Mouse (Mus musculus): Measurements from ENCODE around the gene Slc24a5. TPM values are rescaled to one million over a fixed set of nuclear protein-coding genes. Genes with fewer than 3 reads are reported as not detected.

Slc24a5 gene
- polyA plus RNA-seq, 1 experiment from 2014 or later: 3.9 TPM

DNA sequence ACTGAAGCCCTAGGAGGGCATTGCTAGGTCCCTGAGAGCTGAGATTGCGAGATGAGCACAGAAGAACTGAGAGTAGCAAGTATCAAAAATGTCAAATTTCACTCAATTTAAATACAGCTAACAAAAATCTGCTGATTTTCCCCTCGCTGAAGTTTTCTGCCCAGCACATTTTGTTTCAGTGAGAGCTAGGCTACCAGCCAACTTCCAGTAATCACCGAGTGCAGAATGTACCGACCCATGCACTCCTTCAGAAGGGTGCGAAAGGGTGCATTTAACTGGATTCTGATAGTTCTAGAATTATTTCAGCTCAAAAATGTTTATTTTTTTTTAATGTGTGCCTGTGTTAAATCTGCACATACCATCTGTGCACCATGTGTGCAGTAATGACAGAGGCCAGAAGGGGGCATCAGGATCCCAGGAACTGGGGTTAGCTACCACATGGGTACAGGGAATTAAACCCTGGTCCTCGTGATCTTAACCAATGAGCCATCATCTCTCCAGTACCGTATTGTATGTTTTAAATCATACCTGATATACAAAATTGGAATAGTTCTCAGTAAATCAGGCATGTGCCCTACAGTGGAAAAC lies 12.5 kb upstream of the Slc24a5 start:
- Histone ChIP-seq H3K4me2 (replicated peaks; ENCODE audit: low read depth, low read length) (no peak overlapping the region), H3K36me3 (ENCODE audit: control insufficient read depth, insufficient read depth, low read length) (no peaks in the 10 kb centered on the region), H3K4me1 (ENCODE audit: control insufficient read depth, insufficient read depth, low read length) (no peaks in the 10 kb centered on the region), H3K27me3 (ENCODE audit: control insufficient read depth, insufficient read depth, low read length) (no peaks in the 10 kb centered on the region; the same call in 1 of the 2 replicates), H3K27ac (ENCODE audit: low read depth, low read length) (no peak overlapping the region), H3K9me3 (ENCODE audit: control insufficient read depth, low read length) (no peaks in the 10 kb centered on the region), H3K9ac (ENCODE audit: low read depth, low read length) (no peak overlapping the region), H3K4me3 (ENCODE audit: low read length) (no peak overlapping the region)
- no peak for ATAC-seq (ENCODE audit: low FRiP score, low TSS enrichment)
- 91% methylated on average over 7 of the region's 7 CpGs for WGBS

DNA sequence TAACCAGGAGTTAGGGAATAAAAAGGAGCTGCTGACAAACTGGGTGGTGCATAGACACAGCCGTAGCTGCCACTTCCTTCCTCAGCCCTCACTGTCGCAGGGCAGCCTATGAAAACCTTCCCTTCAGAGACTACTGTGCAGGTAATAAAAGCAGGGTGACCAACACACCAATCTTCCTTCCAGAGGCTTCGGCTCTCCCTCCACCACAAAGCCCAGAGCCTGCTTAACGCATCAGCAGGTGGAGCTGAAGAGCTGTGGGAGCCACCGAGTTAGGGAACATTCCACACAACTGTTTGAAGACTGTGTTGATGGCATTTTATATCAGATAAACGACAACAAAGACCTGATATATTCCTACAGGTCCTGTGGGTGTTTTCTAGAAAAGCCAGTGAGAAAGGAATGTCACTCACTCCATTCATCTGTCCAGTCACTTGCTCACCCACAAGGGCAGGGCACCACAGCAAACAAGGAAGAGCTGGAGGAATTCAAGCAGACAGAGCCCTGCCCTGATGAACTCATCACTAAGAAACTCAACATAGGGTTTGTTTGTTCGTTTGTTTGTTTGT lies 10.6 kb upstream of the Slc24a5 start:
- Histone ChIP-seq H3K27ac (ENCODE audit: low read depth, low read length) (no peak overlapping the region), H3K4me2 (replicated peaks; ENCODE audit: low read depth, low read length) (no peak overlapping the region), H3K4me1 (ENCODE audit: control insufficient read depth, insufficient read depth, low read length) (no peaks in the 10 kb centered on the region), H3K27me3 (ENCODE audit: control insufficient read depth, insufficient read depth, low read length) (no peaks in the 10 kb centered on the region; the same call in 1 of the 2 replicates), H3K36me3 (ENCODE audit: control insufficient read depth, insufficient read depth, low read length) (no peaks in the 10 kb centered on the region), H3K9ac (ENCODE audit: low read depth, low read length) (no peak overlapping the region), H3K9me3 (ENCODE audit: control insufficient read depth, low read length) (no peaks in the 10 kb centered on the region), H3K4me3 (ENCODE audit: low read length) (no peak overlapping the region)
- WGBS: 41% methylated on average over 7 of the region's 7 CpGs
- ATAC-seq (ENCODE audit: low FRiP score, low TSS enrichment): no peak

DNA sequence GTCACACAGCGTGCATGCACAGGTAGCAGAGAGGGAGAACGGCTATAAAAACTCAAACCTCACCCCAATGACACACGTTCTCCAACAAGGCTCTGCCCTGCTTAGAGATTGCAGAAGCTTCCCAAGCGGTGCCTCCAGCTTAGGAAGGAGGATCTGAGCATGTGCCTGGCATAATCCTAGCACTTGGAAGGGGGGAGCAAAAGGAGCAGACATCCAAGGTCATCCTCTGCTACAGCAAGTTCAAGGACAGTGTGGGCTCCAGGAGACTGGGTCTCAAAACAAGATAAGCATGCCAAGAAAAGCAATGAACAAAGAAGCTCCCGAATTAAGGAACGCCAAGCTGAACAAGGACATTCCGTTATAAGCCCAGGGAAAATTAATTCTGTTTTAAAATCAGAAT lies 6.5 kb upstream of the Slc24a5 start:
- WGBS: 87% methylated on average over 7 of the region's 7 CpGs

DNA sequence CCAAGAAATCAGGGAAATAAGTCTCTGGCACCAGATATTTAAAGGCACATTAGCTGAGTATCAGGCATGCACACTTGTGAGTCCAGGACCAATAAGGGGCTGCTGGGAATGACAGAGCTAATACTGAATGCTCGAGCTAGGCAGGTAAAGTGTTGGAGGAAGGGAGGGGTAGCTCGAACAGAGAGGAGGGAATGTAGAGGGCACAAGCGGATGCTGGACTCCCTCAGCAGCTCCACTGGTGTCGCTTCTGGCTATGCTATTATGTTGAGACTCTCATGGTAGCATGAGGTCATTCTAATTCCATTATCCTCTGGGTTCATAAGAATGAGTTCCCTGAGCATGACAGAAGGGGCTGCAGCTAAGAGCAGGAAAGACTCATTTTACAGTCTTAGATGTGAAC lies 5.0 kb upstream of the Slc24a5 start:
- ATAC-seq (ENCODE audit: low FRiP score, low TSS enrichment): no peak; the same call in 1 of the 2 replicates
- no peaks in the 10 kb centered on the region for H3K36me3 ChIP-seq (ENCODE audit: control insufficient read depth, insufficient read depth, low read length)
- WGBS: 66% methylated on average over 4 of the region's 4 CpGs
- no peak overlapping the region for H3K27ac ChIP-seq (ENCODE audit: low read depth, low read length)
- no peak overlapping the region for H3K4me2 ChIP-seq (replicated peaks; ENCODE audit: low read depth, low read length)
- no peak overlapping the region for H3K9ac ChIP-seq (ENCODE audit: low read depth, low read length)
- H3K27me3 ChIP-seq (ENCODE audit: control insufficient read depth, insufficient read depth, low read length): no peaks in the 10 kb centered on the region
- H3K4me1 ChIP-seq (ENCODE audit: control insufficient read depth, insufficient read depth, low read length): no peaks in the 10 kb centered on the region
- H3K9me3 ChIP-seq (ENCODE audit: control insufficient read depth, low read length): no peaks in the 10 kb centered on the region
- no peak overlapping the region for H3K4me3 ChIP-seq (ENCODE audit: low read length)

More for the DNA sequence above, 6.5 kb upstream of the Slc24a5 start:
- ATAC-seq (ENCODE audit: low FRiP score, low TSS enrichment): no peak
- Histone ChIP-seq H3K9me3 (ENCODE audit: control insufficient read depth, low read length) (no peaks in the 10 kb centered on the region), H3K27me3 (ENCODE audit: control insufficient read depth, insufficient read depth, low read length) (no peaks in the 10 kb centered on the region), H3K36me3 (ENCODE audit: control insufficient read depth, insufficient read depth, low read length) (no peaks in the 10 kb centered on the region), H3K4me3 (ENCODE audit: low read length) (no peak overlapping the region), H3K27ac (ENCODE audit: low read depth, low read length) (no peak overlapping the region), H3K9ac (ENCODE audit: low read depth, low read length) (no peak overlapping the region), H3K4me2 (replicated peaks; ENCODE audit: low read depth, low read length) (no peak overlapping the region), H3K4me1 (ENCODE audit: control insufficient read depth, insufficient read depth, low read length) (no peaks in the 10 kb centered on the region)

DNA sequence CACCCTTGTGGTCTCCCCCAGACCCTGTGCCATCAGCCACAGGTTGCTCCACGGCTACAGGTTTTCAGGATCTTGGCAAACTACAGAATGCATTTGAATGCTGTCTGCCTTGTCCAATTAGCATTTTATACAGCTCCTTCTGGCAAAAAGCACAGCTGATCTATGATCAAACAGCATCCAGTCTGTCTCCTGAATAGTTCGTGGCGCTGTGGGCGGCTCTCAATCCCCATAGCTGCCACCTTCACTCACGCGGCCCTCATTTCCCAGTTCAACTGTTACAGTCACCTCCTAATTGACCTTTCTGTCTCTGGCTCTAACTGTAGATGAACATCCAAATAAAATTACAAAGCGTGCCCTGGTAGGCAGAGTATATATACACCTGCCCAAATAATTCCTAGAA lies 551 bp upstream of the Slc24a5 start:
- Histone ChIP-seq H3K9me3 (ENCODE audit: control insufficient read depth, low read length) (no peaks in the 10 kb centered on the region), H3K9ac (ENCODE audit: low read depth, low read length) (no peak overlapping the region), H3K4me1 (ENCODE audit: control insufficient read depth, insufficient read depth, low read length) (no peaks in the 10 kb centered on the region), H3K4me3 (ENCODE audit: low read length) (no peak overlapping the region), H3K36me3 (ENCODE audit: control insufficient read depth, insufficient read depth, low read length) (no peaks in the 10 kb centered on the region), H3K27me3 (ENCODE audit: control insufficient read depth, insufficient read depth, low read length) (no peaks in the 10 kb centered on the region), H3K27ac (ENCODE audit: low read depth, low read length) (no peak overlapping the region), H3K4me2 (replicated peaks; ENCODE audit: low read depth, low read length) (no peak overlapping the region)
- no peak; the same call in 1 of the 2 replicates for ATAC-seq (ENCODE audit: low FRiP score, low TSS enrichment)
- 92% methylated on average over 7 of the region's 7 CpGs for WGBS

DNA sequence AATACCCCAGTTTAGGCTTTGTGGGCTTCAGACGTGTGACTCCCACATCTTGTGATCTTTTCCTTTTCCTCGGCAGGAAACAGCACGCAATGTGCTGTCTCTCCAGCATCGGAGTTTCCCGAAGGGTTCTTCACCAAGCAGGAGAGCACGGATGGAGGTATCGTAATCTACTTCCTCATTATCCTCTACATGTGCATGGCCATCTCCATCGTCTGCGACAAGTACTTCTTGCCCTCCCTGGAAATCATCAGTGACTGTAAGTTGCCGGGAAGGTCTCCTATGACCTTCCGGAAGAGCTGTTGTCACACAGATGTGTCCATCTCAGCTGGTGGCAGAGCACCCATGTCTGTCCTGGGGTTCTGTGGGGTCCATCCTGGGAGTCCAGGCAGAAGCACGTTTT lies 772 bp downstream of the Slc24a5 start:
- Histone ChIP-seq H3K9me3 (ENCODE audit: control insufficient read depth, low read length) (no peaks in the 10 kb centered on the region), H3K4me2 (replicated peaks; ENCODE audit: low read depth, low read length) (no peak overlapping the region), H3K27me3 (ENCODE audit: control insufficient read depth, insufficient read depth, low read length) (no peaks in the 10 kb centered on the region), H3K27ac (ENCODE audit: low read depth, low read length) (no peak overlapping the region), H3K9ac (ENCODE audit: low read depth, low read length) (no peak overlapping the region), H3K36me3 (ENCODE audit: control insufficient read depth, insufficient read depth, low read length) (no peaks in the 10 kb centered on the region), H3K4me3 (ENCODE audit: low read length) (no peak overlapping the region), H3K4me1 (ENCODE audit: control insufficient read depth, insufficient read depth, low read length) (no peaks in the 10 kb centered on the region)
- ATAC-seq (ENCODE audit: low FRiP score, low TSS enrichment): no peak
- WGBS: 87% methylated on average over 12 of the region's 12 CpGs

DNA sequence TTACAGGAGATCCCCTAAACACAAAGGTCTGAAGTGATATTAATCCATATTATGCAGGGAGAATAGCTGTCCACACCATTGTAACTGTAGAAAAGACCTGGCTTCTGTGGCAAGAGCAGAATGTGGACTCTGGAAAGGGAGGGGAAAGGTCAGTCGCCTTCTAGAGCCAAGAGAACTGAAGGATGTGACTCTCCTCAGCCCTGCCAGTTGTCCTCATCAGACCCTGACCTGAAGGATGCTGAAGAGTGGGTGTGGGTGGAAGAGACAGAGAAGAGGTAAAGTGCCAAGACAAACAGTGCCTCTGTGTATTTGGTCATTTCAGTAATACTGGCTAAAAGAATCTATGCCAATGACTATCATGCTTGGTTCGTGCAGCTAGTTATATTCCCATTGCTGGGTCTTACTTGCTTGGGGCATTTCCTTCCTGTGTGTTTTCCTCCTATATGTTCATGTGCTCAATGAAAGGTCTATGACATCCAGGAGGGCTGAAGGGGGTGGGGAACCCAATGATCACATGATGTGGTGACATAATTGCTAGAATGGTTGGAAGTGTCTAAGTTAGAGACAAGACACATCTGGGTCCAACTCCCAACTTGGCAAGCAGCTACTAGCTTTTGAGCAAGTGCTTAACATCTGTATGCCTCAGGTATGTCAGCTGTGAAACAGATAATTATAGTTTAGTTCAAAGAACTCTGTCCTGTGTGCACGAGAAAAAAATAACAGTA lies 5.3 kb downstream of the Slc24a5 start:
- no peaks in the 10 kb centered on the region for H3K36me3 ChIP-seq (ENCODE audit: control insufficient read depth, insufficient read depth, low read length)
- no peaks in the 10 kb centered on the region for H3K9me3 ChIP-seq (ENCODE audit: control insufficient read depth, low read length)
- no peak overlapping the region for H3K27ac ChIP-seq (ENCODE audit: low read depth, low read length)
- 85% methylated on average over 3 of the region's 3 CpGs for WGBS
- ATAC-seq (ENCODE audit: low FRiP score, low TSS enrichment): no peak
- no peak overlapping the region for H3K9ac ChIP-seq (ENCODE audit: low read depth, low read length)
- H3K4me2 ChIP-seq (replicated peaks; ENCODE audit: low read depth, low read length): no peak overlapping the region
- no peaks in the 10 kb centered on the region for H3K27me3 ChIP-seq (ENCODE audit: control insufficient read depth, insufficient read depth, low read length)
- no peak overlapping the region for H3K4me3 ChIP-seq (ENCODE audit: low read length)
- H3K4me1 ChIP-seq (ENCODE audit: control insufficient read depth, insufficient read depth, low read length): no peaks in the 10 kb centered on the region

DNA sequence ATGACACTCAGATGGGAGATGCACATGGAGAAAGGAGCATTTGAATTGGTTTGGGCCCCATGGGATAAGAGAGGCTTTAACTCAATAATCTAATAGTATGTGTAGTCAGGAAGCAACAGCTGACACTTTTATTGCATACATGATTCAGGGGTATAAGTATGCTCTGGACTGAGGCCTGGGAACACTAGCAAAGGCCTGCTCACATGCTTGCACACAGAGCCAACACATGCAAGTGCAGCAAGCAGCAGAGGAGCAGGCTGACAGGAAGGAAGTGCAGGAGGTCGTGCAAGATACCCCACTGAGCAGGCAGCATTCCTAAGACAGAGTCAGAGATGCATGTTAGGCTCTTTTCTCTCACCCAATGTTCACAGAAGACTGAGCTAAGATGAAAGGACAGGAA lies 16.0 kb downstream of the Slc24a5 start:
- Histone ChIP-seq H3K4me2 (replicated peaks; ENCODE audit: low read depth, low read length) (no peak overlapping the region), H3K36me3 (ENCODE audit: control insufficient read depth, insufficient read depth, low read length) (peaks cover 25% of the 10 kb centered on the region; the same call in 1 of the 2 replicates), H3K4me1 (ENCODE audit: control insufficient read depth, insufficient read depth, low read length) (no peaks in the 10 kb centered on the region), H3K27ac (ENCODE audit: low read depth, low read length) (peak overlapping the region; percentile 24; the same call in 1 of the 2 replicates), H3K9ac (ENCODE audit: low read depth, low read length) (no peak overlapping the region), H3K4me3 (ENCODE audit: low read length) (no peak overlapping the region), H3K9me3 (ENCODE audit: control insufficient read depth, low read length) (no peaks in the 10 kb centered on the region), H3K27me3 (ENCODE audit: control insufficient read depth, insufficient read depth, low read length) (no peaks in the 10 kb centered on the region)
- ATAC-seq (ENCODE audit: low FRiP score, low TSS enrichment): peak; percentile 79
- WGBS: 23% methylated on average over 1 of the region's 1 CpGs

DNA sequence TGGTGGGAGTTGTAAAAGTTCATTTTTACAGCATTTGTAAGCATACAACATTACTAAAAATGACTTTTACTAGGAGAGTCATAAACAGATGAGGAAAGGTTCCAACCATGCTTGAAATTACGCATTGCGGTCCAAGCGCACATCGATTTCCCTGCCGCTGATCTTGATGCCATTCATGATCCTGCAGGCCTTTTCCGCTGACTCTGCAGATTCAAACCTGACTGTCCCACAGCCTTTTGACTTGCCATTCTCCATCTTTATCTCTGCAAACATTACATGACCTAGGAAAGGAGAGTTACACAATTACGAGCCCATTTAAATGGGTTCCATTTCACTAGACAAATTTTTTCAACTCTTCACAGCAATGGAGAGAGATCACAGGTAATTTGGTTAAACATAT lies 20.8 kb downstream of the Slc24a5 start:
- Histone ChIP-seq H3K9me3 (ENCODE audit: control insufficient read depth, low read length) (no peaks in the 10 kb centered on the region), H3K4me1 (ENCODE audit: control insufficient read depth, insufficient read depth, low read length) (no peaks in the 10 kb centered on the region), H3K27me3 (ENCODE audit: control insufficient read depth, insufficient read depth, low read length) (no peaks in the 10 kb centered on the region), H3K27ac (ENCODE audit: low read depth, low read length) (no peak overlapping the region), H3K36me3 (ENCODE audit: control insufficient read depth, insufficient read depth, low read length) (peaks cover 47% of the 10 kb centered on the region; the same call in 1 of the 2 replicates), H3K4me2 (replicated peaks; ENCODE audit: low read depth, low read length) (no peak overlapping the region), H3K4me3 (ENCODE audit: low read length) (no peak overlapping the region), H3K9ac (ENCODE audit: low read depth, low read length) (no peak overlapping the region)
- WGBS: 96% methylated on average over 7 of the region's 7 CpGs
- no peak for ATAC-seq (ENCODE audit: low FRiP score, low TSS enrichment)

Measured in kidney, embryonic 14.5 days (tissue).